ENCODE assay signal across 8 mouse cellular contexts in genomic region chr9:22051161-22051957, GRCm38 (mm10). TPM values are rescaled to one million over a fixed set of nuclear protein-coding genes. Genes with fewer than 3 reads are reported as not detected.
DNase-seq lines count a peak whose midpoint lies in the region; ATAC-seq lines count a peak whose summit lies in the region.

No protein-coding gene starts in this region.

- peak overlapping the region; percentile 69 for H3K4me2 ChIP-seq in kidney, embryonic 16.5 days (replicated peaks; ENCODE audit: low read depth, low read length)
- peak overlapping the region; percentile 69 for H3K4me2 ChIP-seq in embryonic facial prominence, embryonic 12.5 days (replicated peaks)
- H3K4me2 ChIP-seq in limb, embryonic 13.5 days (replicated peaks) = peak overlapping the region; percentile 68

- peak overlapping the region; percentile 40 for H3K4me3 ChIP-seq in kidney, embryonic 16.5 days (ENCODE audit: low read length)
- peak overlapping the region; percentile 42 for H3K4me3 ChIP-seq in brown adipose tissue, adult 24 weeks (ENCODE audit: insufficient read depth, low read depth, low read length)
- peak overlapping the region; percentile 45 for H3K4me3 ChIP-seq in embryonic facial prominence, embryonic 12.5 days
- H3K4me3 ChIP-seq in limb, embryonic 13.5 days = peak overlapping the region; percentile 39

- no peak for DNase-seq in kidney, postnatal 14 days
- DNase-seq in right cerebral cortex, postnatal 14 days = peak; percentile 69
- DNase-seq in natural killer cell, adult 2 months (ENCODE audit: low spot score in 2 of 2) = no peak
- DNase-seq in thymus, postnatal 0 days (ENCODE audit: low spot score) = no peak

- under 1% methylated on average over 59 of the region's 67 CpGs for WGBS in kidney, embryonic 16.5 days
- WGBS in embryonic facial prominence, embryonic 12.5 days = 1% methylated on average over 51 of the region's 67 CpGs
- WGBS in limb, embryonic 13.5 days = 1% methylated on average over 65 of the region's 67 CpGs

- H3K36me3 ChIP-seq in kidney, embryonic 16.5 days (ENCODE audit: insufficient read depth, low read length) = no peaks in the 10 kb centered on the region
- no peaks in the 10 kb centered on the region for H3K36me3 ChIP-seq in embryonic facial prominence, embryonic 12.5 days
- H3K36me3 ChIP-seq in limb, embryonic 13.5 days = no peaks in the 10 kb centered on the region

- H3K27ac ChIP-seq in kidney, embryonic 16.5 days (ENCODE audit: low read length) = no peak overlapping the region
- H3K27ac ChIP-seq in brown adipose tissue, adult 24 weeks (replicated peaks; ENCODE audit: low read depth, low read length) = no peak overlapping the region
- peak overlapping the region; percentile 56; the same call in 1 of the 2 replicates for H3K27ac ChIP-seq in embryonic facial prominence, embryonic 12.5 days
- no peak overlapping the region for H3K27ac ChIP-seq in limb, embryonic 13.5 days

- H3K9ac ChIP-seq in kidney, embryonic 16.5 days (replicated peaks; ENCODE audit: low read length) = no peak overlapping the region
- H3K9ac ChIP-seq in embryonic facial prominence, embryonic 12.5 days = peak overlapping the region; percentile 39
- no peak overlapping the region for H3K9ac ChIP-seq in limb, embryonic 13.5 days

- peaks cover 66% of the 10 kb centered on the region for H3K27me3 ChIP-seq in kidney, embryonic 16.5 days (ENCODE audit: insufficient read depth, low read length)
- peaks cover 72% of the 10 kb centered on the region for H3K27me3 ChIP-seq in embryonic facial prominence, embryonic 12.5 days
- peaks cover 91% of the 10 kb centered on the region for H3K27me3 ChIP-seq in limb, embryonic 13.5 days

- no peaks in the 10 kb centered on the region for H3K9me3 ChIP-seq in kidney, embryonic 16.5 days (ENCODE audit: low read length)
- no peaks in the 10 kb centered on the region for H3K9me3 ChIP-seq in embryonic facial prominence, embryonic 12.5 days
- H3K9me3 ChIP-seq in limb, embryonic 13.5 days = no peaks in the 10 kb centered on the region; the same call in 1 of the 2 replicates

- peaks cover 23% of the 10 kb centered on the region for H3K4me1 ChIP-seq in kidney, embryonic 16.5 days (ENCODE audit: insufficient read depth, low read length)
- H3K4me1 ChIP-seq in brown adipose tissue, adult 24 weeks (ENCODE audit: control insufficient read depth, insufficient read depth, insufficient read length, low read length) = peaks cover 4% of the 10 kb centered on the region; the same call in 1 of the 2 replicates
- peaks cover 25% of the 10 kb centered on the region for H3K4me1 ChIP-seq in embryonic facial prominence, embryonic 12.5 days
- H3K4me1 ChIP-seq in limb, embryonic 13.5 days = peaks cover 26% of the 10 kb centered on the region

- no peak for ATAC-seq in kidney, embryonic 16.5 days (ENCODE audit: low FRiP score, low TSS enrichment)
- no peak; the same call in 1 of the 2 replicates for ATAC-seq in embryonic facial prominence, embryonic 12.5 days (ENCODE audit: insufficient number of reproducible peaks, insufficient read depth, low FRiP score, low TSS enrichment)
- no peak for ATAC-seq in limb, embryonic 13.5 days (ENCODE audit: low FRiP score, low read depth)

RNA-seq across cellular contexts. Expression of gene Elavl3, which starts 0.5 kb away (rescaled TPM):
- 0.10 and 0.37 TPM in 2 replicates for polyA plus RNA-seq in kidney, embryonic 16.5 days (2015; fragmentation: Nextera tagmentation; extraction: Ambion mirVana)
- polyA plus RNA-seq in brown adipose tissue, adult 24 weeks (2012; ENCODE audit: insufficient read depth, insufficient read length, missing spikeins) = 0.91 and 2.0 TPM in 2 replicates
- polyA plus RNA-seq in embryonic facial prominence, embryonic 12.5 days (2016; fragmentation: Nextera tagmentation; extraction: Ambion mirVana) = 6.4 and 8.2 TPM in 2 replicates
- polyA plus RNA-seq in limb, embryonic 13.5 days (2015; fragmentation: Nextera tagmentation; extraction: Ambion mirVana) = 0.13 and 0.23 TPM in 2 replicates
- 0.04 and 0.16 TPM in 2 replicates for polyA plus RNA-seq in thymus, postnatal 0 days (2015; fragmentation: Nextera tagmentation; extraction: Ambion mirVana)

RNA-seq across cellular contexts. Expression of gene Gm49318, which starts 19.7 kb away (rescaled TPM):
- polyA plus RNA-seq in kidney, embryonic 16.5 days (2015; fragmentation: Nextera tagmentation; extraction: Ambion mirVana) = not detected in 2 replicates
- not detected in 2 replicates for polyA plus RNA-seq in brown adipose tissue, adult 24 weeks (2012; ENCODE audit: insufficient read depth, insufficient read length, missing spikeins)
- polyA plus RNA-seq in embryonic facial prominence, embryonic 12.5 days (2016; fragmentation: Nextera tagmentation; extraction: Ambion mirVana) = not detected in 2 replicates
- polyA plus RNA-seq in limb, embryonic 13.5 days (2015; fragmentation: Nextera tagmentation; extraction: Ambion mirVana) = not detected in 2 replicates
- not detected in 2 replicates for polyA plus RNA-seq in thymus, postnatal 0 days (2015; fragmentation: Nextera tagmentation; extraction: Ambion mirVana)

RNA-seq across cellular contexts. Expression of gene Zfp653, which starts 19.8 kb away (rescaled TPM):
- polyA plus RNA-seq in kidney, embryonic 16.5 days (2015; fragmentation: Nextera tagmentation; extraction: Ambion mirVana) = 11.6 and 14.2 TPM in 2 replicates
- 2.1 and 4.8 TPM in 2 replicates for polyA plus RNA-seq in brown adipose tissue, adult 24 weeks (2012; ENCODE audit: insufficient read depth, insufficient read length, missing spikeins)
- polyA plus RNA-seq in embryonic facial prominence, embryonic 12.5 days (2016; fragmentation: Nextera tagmentation; extraction: Ambion mirVana) = 15.0 and 15.8 TPM in 2 replicates
- 11.6 and 12.6 TPM in 2 replicates for polyA plus RNA-seq in limb, embryonic 13.5 days (2015; fragmentation: Nextera tagmentation; extraction: Ambion mirVana)
- 8.0 and 9.6 TPM in 2 replicates for polyA plus RNA-seq in thymus, postnatal 0 days (2015; fragmentation: Nextera tagmentation; extraction: Ambion mirVana)

RNA-seq across cellular contexts. Expression of gene Ecsit, which starts 33.9 kb away (rescaled TPM):
- 54.4 and 62.7 TPM in 2 replicates for polyA plus RNA-seq in kidney, embryonic 16.5 days (2015; fragmentation: Nextera tagmentation; extraction: Ambion mirVana)
- polyA plus RNA-seq in brown adipose tissue, adult 24 weeks (2012; ENCODE audit: insufficient read depth, insufficient read length, missing spikeins) = 95.3 and 111 TPM in 2 replicates
- 36.7 and 38.0 TPM in 2 replicates for polyA plus RNA-seq in embryonic facial prominence, embryonic 12.5 days (2016; fragmentation: Nextera tagmentation; extraction: Ambion mirVana)
- 34.9 and 36.8 TPM in 2 replicates for polyA plus RNA-seq in limb, embryonic 13.5 days (2015; fragmentation: Nextera tagmentation; extraction: Ambion mirVana)
- polyA plus RNA-seq in thymus, postnatal 0 days (2015; fragmentation: Nextera tagmentation; extraction: Ambion mirVana) = 44.7 and 44.8 TPM in 2 replicates

RNA-seq across cellular contexts. Expression of gene Cnn1, which starts 47.7 kb away (rescaled TPM):
- 13.3 and 49.9 TPM in 2 replicates for polyA plus RNA-seq in kidney, embryonic 16.5 days (2015; fragmentation: Nextera tagmentation; extraction: Ambion mirVana)
- 1.9 and 5.7 TPM in 2 replicates for polyA plus RNA-seq in brown adipose tissue, adult 24 weeks (2012; ENCODE audit: insufficient read depth, insufficient read length, missing spikeins)
- polyA plus RNA-seq in embryonic facial prominence, embryonic 12.5 days (2016; fragmentation: Nextera tagmentation; extraction: Ambion mirVana) = 2.1 and 3.3 TPM in 2 replicates
- polyA plus RNA-seq in limb, embryonic 13.5 days (2015; fragmentation: Nextera tagmentation; extraction: Ambion mirVana) = 2.5 and 5.2 TPM in 2 replicates
- 1.4 and 2.9 TPM in 2 replicates for polyA plus RNA-seq in thymus, postnatal 0 days (2015; fragmentation: Nextera tagmentation; extraction: Ambion mirVana)
